Mouse (Mus musculus) heart, embryonic 15.5 days (tissue): ENCODE results near the gene Parvg. TPM values are rescaled to one million over a fixed set of nuclear protein-coding genes. Genes with fewer than 3 reads are reported as not detected.

Experiments
- ATAC-seq: fragments of 200-750 bp; cut with Nextera tagmentation; replicated peaks from 2 replicates; pipeline ENCODE4 v1.8.0; 2017; ENCODE audit warnings: low read depth, moderate TSS enrichment; ENCODE audit not compliant: insufficient number of reproducible peaks, insufficient read depth, low FRiP score
- H3K27ac ChIP-seq: fragments of 300-500 bp; sonication (generic); 2 replicates; pipeline ENCODE4 v1.5.1; 2015; ENCODE audit warnings: mild to moderate bottlenecking, inconsistent platforms
- H3K27me3 ChIP-seq: fragments of 300-500 bp; sonication (generic); 2 replicates; pipeline ENCODE4 v1.6.1; 2015; ENCODE audit warnings: inconsistent platforms
- H3K36me3 ChIP-seq: fragments of 300-500 bp; sonication (generic); 2 replicates; pipeline ENCODE4 v1.6.1; 2015; ENCODE audit warnings: mild to moderate bottlenecking, inconsistent platforms
- H3K4me1 ChIP-seq: fragments of 300-500 bp; sonication (generic); replicated peaks from 2 replicates; pipeline ENCODE4 v1.6.1; 2015; ENCODE audit warnings: inconsistent platforms
- H3K4me2 ChIP-seq: fragments of 300-500 bp; sonication (generic); 2 replicates; pipeline ENCODE4 v1.6.1; 2015; ENCODE audit warnings: inconsistent platforms, mild to moderate bottlenecking, moderate library complexity
- H3K4me3 ChIP-seq: fragments of 300-500 bp; sonication (generic); 2 replicates; pipeline ENCODE4 v1.5.1; 2015; ENCODE audit warnings: mild to moderate bottlenecking, inconsistent platforms
- H3K9ac ChIP-seq: fragments of 300-500 bp; sonication (generic); 2 replicates; pipeline ENCODE4 v1.6.1; 2015; ENCODE audit warnings: mild to moderate bottlenecking, inconsistent platforms
- H3K9me3 ChIP-seq: fragments of 300-500 bp; sonication (generic); replicated peaks from 2 replicates; pipeline ENCODE4 v1.6.1; 2016; ENCODE audit warnings: inconsistent platforms
- WGBS: fragments of 180-500 bp; shearing (Covaris S2); methylation state at CpG from one replicate; pipeline ENCODE4 v1.1.7; 2015; ENCODE audit warnings: mixed read lengths; 5-methylcytosine and 5-hydroxymethylcytosine counted together
- polyA plus RNA-seq: library from polyadenylated mRNA; unstranded; fragments of >200 nt; fragmentation: Nextera tagmentation; extraction: Ambion mirVana; gene quantifications from 2 replicates; pipeline ENCODE4 v1.2.1, GENCODE M21; 2015

Parvg gene
- polyA plus RNA-seq, 1 experiment from 2014 or later = 1.7 TPM

GRCm38 (mm10) chr15:84305333-84305732 is 18.5 kb upstream of the Parvg start:
- no peaks in the 10 kb centered on the region for H3K27me3 ChIP-seq
- no peaks in the 10 kb centered on the region for H3K9me3 ChIP-seq
- H3K36me3 ChIP-seq = peaks cover 3% of the 10 kb centered on the region; the same call in 1 of the 2 replicates
- H3K9ac ChIP-seq = no peak overlapping the region
- 75% methylated on average over 10 of the region's 10 CpGs for WGBS
- no peak for ATAC-seq
- H3K27ac ChIP-seq = no peak overlapping the region
- no peak overlapping the region for H3K4me2 ChIP-seq
- no peak overlapping the region for H3K4me3 ChIP-seq
- peaks cover 22% of the 10 kb centered on the region for H3K4me1 ChIP-seq

- ATAC-seq = no peak
- no peaks in the 10 kb centered on the region for H3K9me3 ChIP-seq
- WGBS = 22% methylated on average over 11 of the region's 11 CpGs
- H3K27ac ChIP-seq = 0 out of 2 replicates have a peak overlapping the region, but pooled peaks have one; percentile 20
- no peaks in the 10 kb centered on the region for H3K27me3 ChIP-seq
- no peak overlapping the region for H3K4me3 ChIP-seq
- peaks cover 37% of the 10 kb centered on the region for H3K4me1 ChIP-seq
- peaks cover 3% of the 10 kb centered on the region; the same call in 1 of the 2 replicates for H3K36me3 ChIP-seq
- H3K9ac ChIP-seq = no peak overlapping the region
- no peak overlapping the region for H3K4me2 ChIP-seq
Observed at GRCm38 (mm10) chr15:84310271-84310670, 13.6 kb upstream of the Parvg start.

GRCm38 (mm10) chr15:84311295-84312085 is 12.3 kb upstream of the Parvg start:
- H3K27me3 ChIP-seq = no peaks in the 10 kb centered on the region
- peaks cover 40% of the 10 kb centered on the region for H3K4me1 ChIP-seq
- H3K9me3 ChIP-seq = no peaks in the 10 kb centered on the region
- H3K9ac ChIP-seq = no peak overlapping the region
- ATAC-seq = no peak; the same call in 1 of the 2 replicates
- peaks cover 3% of the 10 kb centered on the region; the same call in 1 of the 2 replicates for H3K36me3 ChIP-seq
- WGBS = 45% methylated on average over 9 of the region's 9 CpGs
- H3K27ac ChIP-seq = peak overlapping the region; percentile 6; the same call in 1 of the 2 replicates
- H3K4me3 ChIP-seq = no peak overlapping the region
- H3K4me2 ChIP-seq = no peak overlapping the region

GRCm38 (mm10) chr15:84312878-84313565 is 10.8 kb upstream of the Parvg start:
- 60% methylated on average over 10 of the region's 10 CpGs for WGBS
- Histone ChIP-seq H3K4me1 (peaks cover 40% of the 10 kb centered on the region), H3K27me3 (no peaks in the 10 kb centered on the region), H3K9ac (no peak overlapping the region), H3K36me3 (no peaks in the 10 kb centered on the region; the same call in 1 of the 2 replicates), H3K4me2 (no peak overlapping the region), H3K27ac (peak overlapping the region; percentile 21; the same call in 1 of the 2 replicates), H3K9me3 (no peaks in the 10 kb centered on the region), H3K4me3 (no peak overlapping the region)
- peak; percentile 1; the same call in 1 of the 2 replicates for ATAC-seq

- 43% methylated on average over 9 of the region's 9 CpGs for WGBS
- peak; percentile 21; the same call in 1 of the 2 replicates for ATAC-seq
- H3K4me2 ChIP-seq = no peak overlapping the region
- H3K36me3 ChIP-seq = no peaks in the 10 kb centered on the region
- peak overlapping the region; percentile 21 for H3K27ac ChIP-seq
- H3K9me3 ChIP-seq = no peaks in the 10 kb centered on the region
- H3K4me1 ChIP-seq = peaks cover 40% of the 10 kb centered on the region
- no peaks in the 10 kb centered on the region for H3K27me3 ChIP-seq
- H3K4me3 ChIP-seq = no peak overlapping the region
- no peak overlapping the region for H3K9ac ChIP-seq
Observed at GRCm38 (mm10) chr15:84313566-84313878, 10.3 kb upstream of the Parvg start.

GRCm38 (mm10) chr15:84314420-84315080 is 9.3 kb upstream of the Parvg start:
- no peak overlapping the region for H3K27ac ChIP-seq
- no peaks in the 10 kb centered on the region for H3K27me3 ChIP-seq
- H3K9me3 ChIP-seq = no peaks in the 10 kb centered on the region
- H3K4me2 ChIP-seq = no peak overlapping the region
- no peak overlapping the region for H3K9ac ChIP-seq
- no peak overlapping the region for H3K4me3 ChIP-seq
- WGBS = 49% methylated on average over 18 of the region's 18 CpGs
- H3K36me3 ChIP-seq = no peaks in the 10 kb centered on the region
- peaks cover 40% of the 10 kb centered on the region for H3K4me1 ChIP-seq
- no peak for ATAC-seq

- peaks cover 35% of the 10 kb centered on the region for H3K4me1 ChIP-seq
- no peak overlapping the region; the same call in 1 of the 2 replicates for H3K27ac ChIP-seq
- WGBS = 66% methylated on average over 15 of the region's 15 CpGs
- H3K36me3 ChIP-seq = no peaks in the 10 kb centered on the region
- H3K4me2 ChIP-seq = no peak overlapping the region
- H3K27me3 ChIP-seq = no peaks in the 10 kb centered on the region
- no peak overlapping the region for H3K9ac ChIP-seq
- no peaks in the 10 kb centered on the region for H3K9me3 ChIP-seq
- H3K4me3 ChIP-seq = no peak overlapping the region
- ATAC-seq = no peak
Observed at GRCm38 (mm10) chr15:84315276-84316046, 8.4 kb upstream of the Parvg start.

GRCm38 (mm10) chr15:84319393-84319792 is 4.4 kb upstream of the Parvg start:
- Histone ChIP-seq H3K4me2 (no peak overlapping the region), H3K4me1 (peaks cover 4% of the 10 kb centered on the region), H3K27ac (no peak overlapping the region), H3K9me3 (no peaks in the 10 kb centered on the region), H3K4me3 (no peak overlapping the region), H3K27me3 (no peaks in the 10 kb centered on the region), H3K9ac (no peak overlapping the region), H3K36me3 (no peaks in the 10 kb centered on the region)
- 92% methylated on average over 4 of the region's 4 CpGs for WGBS
- ATAC-seq = no peak

GRCm38 (mm10) chr15:84321544-84322174 is 2.2 kb upstream of the Parvg start:
- ATAC-seq = no peak
- Histone ChIP-seq H3K9me3 (no peaks in the 10 kb centered on the region), H3K27me3 (no peaks in the 10 kb centered on the region), H3K9ac (no peak overlapping the region), H3K36me3 (no peaks in the 10 kb centered on the region), H3K27ac (no peak overlapping the region), H3K4me2 (no peak overlapping the region), H3K4me3 (no peak overlapping the region), H3K4me1 (0 out of 2 replicates have a peak, but pooled peaks cover 4% of the 10 kb centered on the region)
- WGBS = 69% methylated on average over 8 of the region's 8 CpGs

GRCm38 (mm10) chr15:84324870-84325553 is 1.2 kb downstream of the Parvg start:
- H3K4me1 ChIP-seq = 0 out of 2 replicates have a peak, but pooled peaks cover 8% of the 10 kb centered on the region
- H3K27me3 ChIP-seq = no peaks in the 10 kb centered on the region
- ATAC-seq = peak; percentile 45; the same call in 1 of the 2 replicates
- H3K36me3 ChIP-seq = no peaks in the 10 kb centered on the region
- peak overlapping the region; percentile 23; the same call in 1 of the 2 replicates for H3K4me2 ChIP-seq
- 0 out of 2 replicates have a peak overlapping the region, but pooled peaks have one; percentile 12 for H3K9ac ChIP-seq
- H3K9me3 ChIP-seq = no peaks in the 10 kb centered on the region
- no peak overlapping the region for H3K27ac ChIP-seq
- peak overlapping the region; percentile 20 for H3K4me3 ChIP-seq
- WGBS = 51% methylated on average over 8 of the region's 8 CpGs
